8 mouse cellular contexts compared by ENCODE assay signal in the genomic region with DNA sequence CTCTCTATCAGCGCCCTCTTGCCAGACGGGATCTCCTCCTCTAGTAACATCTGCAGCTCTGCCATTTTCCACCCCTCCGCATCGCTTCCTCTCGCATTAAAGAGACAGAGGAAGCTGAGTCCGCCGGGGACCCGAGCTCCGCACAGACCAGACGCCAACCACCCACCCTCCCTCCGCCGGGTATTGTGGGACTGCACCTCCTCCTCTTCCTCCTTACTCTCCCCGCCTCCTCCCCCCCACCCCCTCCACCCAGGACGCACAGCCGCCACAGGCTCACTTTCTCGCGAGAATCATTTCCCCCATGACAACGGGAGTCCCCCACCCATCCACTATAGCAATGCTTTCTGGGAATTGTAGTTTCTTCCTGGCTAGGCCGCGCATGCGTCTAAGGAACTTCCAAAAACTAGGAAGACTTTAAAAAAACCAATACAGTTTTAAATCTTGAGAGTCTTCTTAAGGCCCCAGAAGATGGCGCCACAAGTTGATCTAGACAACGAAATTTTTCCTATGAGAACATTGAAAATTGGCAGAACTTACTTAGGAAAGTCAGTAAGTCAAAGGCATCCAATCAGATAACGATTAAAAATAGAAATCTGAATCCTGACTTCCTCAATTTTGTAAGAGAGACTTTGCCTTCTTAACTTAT. TPM values are rescaled to one million over a fixed set of nuclear protein-coding genes. Genes with fewer than 3 reads are reported as not detected.
DNase-seq lines count a peak whose midpoint lies in the region; ATAC-seq and TF ChIP-seq lines count a peak whose summit lies in the region.

A gene (minus strand): TSS at position 241 of the 646 bp plus-strand sequence.

- peak; percentile 64 for TF ChIP-seq CTCF in kidney, postnatal 0 days (IDR thresholded peaks at IDR 0.05; ENCODE audit: low read depth)
- TF ChIP-seq CTCF in stomach, postnatal 0 days (IDR thresholded peaks at IDR 0.05; ENCODE audit: low read depth) = peak; percentile 69

- H3K9ac ChIP-seq in heart, embryonic 12.5 days = peak within 1 kb of the TSS; percentile 97
- peak within 1 kb of the TSS; percentile 84 for H3K9ac ChIP-seq in kidney, postnatal 0 days (ENCODE audit: low read depth, low read length)
- H3K9ac ChIP-seq in liver, embryonic 11.5 days (ENCODE audit: low read depth, low read length) = peak within 1 kb of the TSS; percentile 98
- H3K9ac ChIP-seq in stomach, postnatal 0 days (ENCODE audit: low read length) = peak within 1 kb of the TSS; percentile 97

- H3K36me3 ChIP-seq in heart, embryonic 12.5 days = no peaks in the 10 kb centered on the region
- H3K36me3 ChIP-seq in kidney, postnatal 0 days (ENCODE audit: insufficient read depth, low read length) = no peaks in the 10 kb centered on the region
- no peaks in the 10 kb centered on the region for H3K36me3 ChIP-seq in liver, embryonic 11.5 days (ENCODE audit: control insufficient read depth, insufficient read depth, low read length)
- no peaks in the 10 kb centered on the region for H3K36me3 ChIP-seq in stomach, postnatal 0 days (ENCODE audit: control insufficient read depth, insufficient read depth, low read length)

- 3% methylated on average over 23 of the region's 24 CpGs for WGBS in heart, embryonic 12.5 days
- WGBS in kidney, postnatal 0 days = 2% methylated on average over 24 of the region's 24 CpGs
- WGBS in liver, embryonic 11.5 days = 1% methylated on average over 24 of the region's 24 CpGs
- 1% methylated on average over 23 of the region's 24 CpGs for WGBS in stomach, postnatal 0 days

- peak within 1 kb of the TSS; percentile 98 for H3K27ac ChIP-seq in heart, embryonic 12.5 days (ENCODE audit: poor library complexity, severe bottlenecking)
- peak within 1 kb of the TSS; percentile 97 for H3K27ac ChIP-seq in kidney, postnatal 0 days
- peak within 1 kb of the TSS; percentile 97 for H3K27ac ChIP-seq in liver, embryonic 11.5 days (ENCODE audit: low read depth, low read length)
- H3K27ac ChIP-seq in stomach, postnatal 0 days (replicated peaks) = peak within 1 kb of the TSS; percentile 99

- H3K4me3 ChIP-seq in heart, embryonic 12.5 days = peak within 1 kb of the TSS; percentile 97
- H3K4me3 ChIP-seq in kidney, postnatal 0 days (replicated peaks; ENCODE audit: low read depth, low read length) = peak within 1 kb of the TSS; percentile 69
- H3K4me3 ChIP-seq in liver, embryonic 11.5 days (ENCODE audit: low read depth, low read length) = peak within 1 kb of the TSS; percentile 99
- peak within 1 kb of the TSS; percentile 98 for H3K4me3 ChIP-seq in stomach, postnatal 0 days (ENCODE audit: low read depth, low read length)

- H3K9me3 ChIP-seq in heart, embryonic 12.5 days (replicated peaks) = no peaks in the 10 kb centered on the region
- no peaks in the 10 kb centered on the region for H3K9me3 ChIP-seq in kidney, postnatal 0 days (replicated peaks; ENCODE audit: low read length)
- H3K9me3 ChIP-seq in liver, embryonic 11.5 days (ENCODE audit: control insufficient read depth, low read length) = no peaks in the 10 kb centered on the region
- H3K9me3 ChIP-seq in stomach, postnatal 0 days (ENCODE audit: control insufficient read depth, low read length) = no peaks in the 10 kb centered on the region

- ATAC-seq in erythroid progenitor cell, adult 5-6 weeks (replicated peaks; ENCODE audit: low FRiP score, poor library complexity, severe bottlenecking) = peak; percentile 90
- ATAC-seq in heart, embryonic 12.5 days (ENCODE audit: insufficient number of reproducible peaks, low FRiP score) = peak; percentile 97
- peak; percentile 95 for ATAC-seq in kidney, postnatal 0 days (replicated peaks; ENCODE audit: low FRiP score, low read depth)
- peak; percentile 97 for ATAC-seq in liver, embryonic 11.5 days (replicated peaks; ENCODE audit: low FRiP score)
- ATAC-seq in stomach, postnatal 0 days (ENCODE audit: low FRiP score, low TSS enrichment) = peak; percentile 97

- no peaks in the 10 kb centered on the region for H3K27me3 ChIP-seq in heart, embryonic 12.5 days (replicated peaks)
- no peaks in the 10 kb centered on the region for H3K27me3 ChIP-seq in kidney, postnatal 0 days (ENCODE audit: insufficient read depth, low read length)
- H3K27me3 ChIP-seq in liver, embryonic 11.5 days (replicated peaks; ENCODE audit: control insufficient read depth, insufficient read depth, low read length) = no peaks in the 10 kb centered on the region
- no peaks in the 10 kb centered on the region for H3K27me3 ChIP-seq in stomach, postnatal 0 days (ENCODE audit: control insufficient read depth, insufficient read depth, low read length)

- peak within 1 kb of the TSS; percentile 82 for H3K4me2 ChIP-seq in heart, embryonic 12.5 days
- H3K4me2 ChIP-seq in kidney, postnatal 0 days (ENCODE audit: low read length) = peak within 1 kb of the TSS; percentile 77
- H3K4me2 ChIP-seq in liver, embryonic 11.5 days = peak within 1 kb of the TSS; percentile 65
- H3K4me2 ChIP-seq in stomach, postnatal 0 days (replicated peaks; ENCODE audit: low read depth) = peak within 1 kb of the TSS; percentile 72

- peak; percentile 97 for DNase-seq in CD4-positive, CD25-positive, alpha-beta regulatory T cell, adult 2 months (ENCODE audit: low read depth, low spot score)
- DNase-seq in brain, embryonic 18.5 days (ENCODE audit: low read depth, low spot score) = peak; percentile 96
- DNase-seq in kidney, postnatal 0 days (ENCODE audit: low spot score) = peak; percentile 99
- peak; percentile 88 for DNase-seq in liver, embryonic 11.5 days (ENCODE audit: low spot score)
- peak; percentile 97 for DNase-seq in naive thymus-derived CD4-positive, alpha-beta T cell, adult 2 months (ENCODE audit: low read depth)
- DNase-seq in stomach, postnatal 0 days (ENCODE audit: low spot score) = peak; percentile 93

- H3K4me1 ChIP-seq in heart, embryonic 12.5 days (replicated peaks) = peaks cover 19% of the 10 kb centered on the region; the same call in 1 of the 2 replicates
- peaks cover 10% of the 10 kb centered on the region; the same call in 1 of the 2 replicates for H3K4me1 ChIP-seq in kidney, postnatal 0 days (replicated peaks; ENCODE audit: insufficient read depth, low read length)
- H3K4me1 ChIP-seq in liver, embryonic 11.5 days (replicated peaks; ENCODE audit: control insufficient read depth, insufficient read depth, low read length) = peaks cover 3% of the 10 kb centered on the region; the same call in 1 of the 2 replicates
- H3K4me1 ChIP-seq in stomach, postnatal 0 days (replicated peaks; ENCODE audit: control insufficient read depth, insufficient read depth) = peaks cover 4% of the 10 kb centered on the region; the same call in 1 of the 2 replicates

- peak; percentile 98 for TF ChIP-seq EP300 in stomach, postnatal 0 days (optimal IDR thresholded peaks at IDR 0.05)

RNA-seq across cellular contexts. Expression of the gene that starts here (rescaled TPM):
- 75.9 and 81.4 TPM in 2 replicates for total RNA-seq in erythroid progenitor cell, adult 5-6 weeks (2015; ENCODE audit: low replicate concordance)
- total RNA-seq in erythroid progenitor cell, adult 5-6 weeks (2017; ENCODE audit: low replicate concordance) = 57.6 and 59.4 TPM in 2 replicates
- 33.9 and 37.0 TPM in 2 replicates for polyA plus RNA-seq in heart, embryonic 12.5 days (2016; fragmentation: Nextera tagmentation; extraction: Ambion mirVana)
- 41.0 and 45.0 TPM in 2 replicates for polyA plus RNA-seq in kidney, postnatal 0 days (2015; fragmentation: Nextera tagmentation; extraction: Ambion mirVana)
- 31.2 and 33.3 TPM in 2 replicates for polyA plus RNA-seq in liver, embryonic 11.5 days (2014; fragmentation: Nextera tagmentation; extraction: Ambion mirVana)
- 40.7 and 42.4 TPM in 2 replicates for polyA plus RNA-seq in stomach, postnatal 0 days (2015; fragmentation: Nextera tagmentation; extraction: Ambion mirVana)

Comparison
In these comparisons a context has a peak if more than half of its experiments do, and no peak if none do; other contexts are left out.
1. Peak in every context shown above with its lines: DNase-seq, ATAC-seq, H3K4me3 ChIP-seq and H3K27ac ChIP-seq.